Mouse (Mus musculus) midbrain, postnatal 0 days (tissue): ENCODE data around the gene Cpd. TPM values are rescaled to one million over a fixed set of nuclear protein-coding genes. Genes with fewer than 3 reads are reported as not detected.

Experiments
- ATAC-seq: fragments of 200-750 bp; cut with Nextera tagmentation; 2 replicates; pipeline ENCODE4 v1.8.0; 2017; ENCODE audit warnings: moderate number of reproducible peaks, mild to moderate bottlenecking, moderate TSS enrichment, moderate library complexity; ENCODE audit not compliant: low FRiP score
- DNase-seq: peaks from one replicate; pipeline ENCODE4 v3.0.0-alpha.2; 2015; ENCODE audit warnings: low spot score
- H3K27ac ChIP-seq: fragments of 300-500 bp; sonication (generic); 2 replicates; pipeline ENCODE4 v1.5.1; 2014; ENCODE audit warnings: low read depth, mild to moderate bottlenecking, low read length, mixed read lengths
- H3K27me3 ChIP-seq: fragments of 300-500 bp; sonication (generic); 2 replicates; pipeline ENCODE4 v1.6.1; 2014; ENCODE audit warnings: low read length, control low read depth, mixed read lengths; ENCODE audit not compliant: insufficient read depth
- H3K36me3 ChIP-seq: fragments of 300-500 bp; sonication (generic); 2 replicates; pipeline ENCODE4 v1.6.1; 2014; ENCODE audit warnings: low read length, control low read depth, mixed read lengths; ENCODE audit not compliant: insufficient read depth
- H3K4me1 ChIP-seq: fragments of 300-500 bp; sonication (generic); 2 replicates; pipeline ENCODE4 v1.6.1; 2014; ENCODE audit warnings: mild to moderate bottlenecking, control low read depth, antibody characterized with exemption, low read length, mixed read lengths; ENCODE audit not compliant: insufficient read depth
- H3K4me2 ChIP-seq: fragments of 300-500 bp; sonication (generic); 2 replicates; pipeline ENCODE4 v1.6.1; 2014; ENCODE audit warnings: low read depth, mild to moderate bottlenecking, low read length, mixed read lengths; ENCODE audit not compliant: poor library complexity, severe bottlenecking
- H3K4me3 ChIP-seq: fragments of 300-500 bp; sonication (generic); 2 replicates; pipeline ENCODE4 v1.5.1; 2014; ENCODE audit warnings: low read depth, mild to moderate bottlenecking, low read length, moderate library complexity
- H3K9ac ChIP-seq: fragments of 300-500 bp; sonication (generic); replicated peaks from 2 replicates; pipeline ENCODE4 v1.6.1; 2014; ENCODE audit warnings: mild to moderate bottlenecking, low read length, moderate library complexity, mixed read lengths; ENCODE audit not compliant: poor library complexity, severe bottlenecking
- H3K9me3 ChIP-seq: fragments of 300-500 bp; sonication (generic); 2 replicates; pipeline ENCODE4 v1.6.1; 2016; ENCODE audit warnings: low read length, control low read depth
- CTCF ChIP-seq: IDR thresholded peaks from 2 replicates; pipeline ENCODE4 v1.5.1; 2016; ENCODE audit warnings: antibody characterized with exemption, mild to moderate bottlenecking
- WGBS: fragments of 180-500 bp; shearing (Covaris S2); extraction: QIAGEN DNeasy Blood & Tissue Kit; methylation state at CpG from one replicate; pipeline ENCODE4 v1.1.7; 2014; 5-methylcytosine and 5-hydroxymethylcytosine counted together
- polyA plus RNA-seq: library from polyadenylated mRNA; unstranded; fragments of >200 nt; fragmentation: Nextera tagmentation; extraction: Ambion mirVana; gene quantifications from 2 replicates; pipeline ENCODE4 v1.2.1, GENCODE M21; 2015
- total RNA-seq: library from RNA; depleted of rRNA; stranded (reverse); fragments of >200 nt; gene quantifications from 2 replicates; pipeline ENCODE4 v1.2.3, GENCODE M21; 2014

Gene Cpd
- total and polyA plus RNA-seq, 2 experiments from 2014 or later = 5.3 to 35.8 TPM

GRCm38 (mm10) chr11:76824885-76825265 lies 21.9 kb downstream of the Cpd start:
- TF ChIP-seq CTCF = no peak
- H3K27ac ChIP-seq = no peak overlapping the region
- no peaks in the 10 kb centered on the region for H3K9me3 ChIP-seq
- H3K4me3 ChIP-seq = no peak overlapping the region
- no peak overlapping the region for H3K4me2 ChIP-seq
- no peaks in the 10 kb centered on the region for H3K4me1 ChIP-seq
- 91% methylated on average over 9 of the region's 9 CpGs for WGBS
- DNase-seq (no peak), ATAC-seq (no peak)
- no peak overlapping the region for H3K9ac ChIP-seq
- no peaks in the 10 kb centered on the region for H3K36me3 ChIP-seq
- no peaks in the 10 kb centered on the region for H3K27me3 ChIP-seq

- H3K9me3 ChIP-seq = no peaks in the 10 kb centered on the region
- DNase-seq (no peak), ATAC-seq (no peak)
- no peaks in the 10 kb centered on the region for H3K27me3 ChIP-seq
- no peak overlapping the region for H3K4me2 ChIP-seq
- no peak for TF ChIP-seq CTCF
- no peaks in the 10 kb centered on the region for H3K36me3 ChIP-seq
- H3K4me3 ChIP-seq = no peak overlapping the region
- no peak overlapping the region for H3K27ac ChIP-seq
- no peak overlapping the region for H3K9ac ChIP-seq
- no peaks in the 10 kb centered on the region for H3K4me1 ChIP-seq
- WGBS = 87% methylated on average over 7 of the region's 7 CpGs
These were observed 22.5 kb downstream of the Cpd start for GRCm38 (mm10) chr11:76824238-76824884.

- no peaks in the 10 kb centered on the region for H3K9me3 ChIP-seq
- no peak overlapping the region for H3K4me2 ChIP-seq
- no peak for TF ChIP-seq CTCF
- ATAC-seq (no peak), DNase-seq (no peak)
- no peaks in the 10 kb centered on the region for H3K4me1 ChIP-seq
- H3K27me3 ChIP-seq = no peaks in the 10 kb centered on the region
- H3K27ac ChIP-seq = no peak overlapping the region
- H3K36me3 ChIP-seq = no peaks in the 10 kb centered on the region
- no peak overlapping the region for H3K9ac ChIP-seq
- no peak overlapping the region for H3K4me3 ChIP-seq
- WGBS = 91% methylated on average over 3 of the region's 3 CpGs
These were observed 23.2 kb downstream of the Cpd start for GRCm38 (mm10) chr11:76823641-76824040.

- no peak for DNase-seq
- Histone ChIP-seq H3K27me3 (no peaks in the 10 kb centered on the region), H3K9me3 (no peaks in the 10 kb centered on the region), H3K36me3 (no peaks in the 10 kb centered on the region), H3K27ac (no peak overlapping the region), H3K4me3 (no peak overlapping the region), H3K9ac (no peak overlapping the region), H3K4me2 (no peak overlapping the region), H3K4me1 (no peaks in the 10 kb centered on the region)
- no peak for TF ChIP-seq CTCF
- WGBS = 80% methylated on average over 3 of the region's 3 CpGs
- no peak for ATAC-seq
These were observed 25.5 kb downstream of the Cpd start for GRCm38 (mm10) chr11:76821353-76821752.

GRCm38 (mm10) chr11:76817664-76818063 lies 29.2 kb downstream of the Cpd start:
- no peak overlapping the region for H3K4me2 ChIP-seq
- no peak overlapping the region for H3K9ac ChIP-seq
- no peak for DNase-seq
- no peak overlapping the region for H3K4me3 ChIP-seq
- H3K4me1 ChIP-seq = no peaks in the 10 kb centered on the region
- WGBS = 92% methylated on average over 3 of the region's 3 CpGs
- no peak for TF ChIP-seq CTCF
- H3K27me3 ChIP-seq = no peaks in the 10 kb centered on the region
- ATAC-seq = no peak
- peaks cover 8% of the 10 kb centered on the region; the same call in 1 of the 2 replicates for H3K36me3 ChIP-seq
- no peaks in the 10 kb centered on the region for H3K9me3 ChIP-seq
- no peak overlapping the region for H3K27ac ChIP-seq

GRCm38 (mm10) chr11:76810706-76811495 lies 35.9 kb downstream of the Cpd start:
- peaks cover 28% of the 10 kb centered on the region for H3K36me3 ChIP-seq

More at GRCm38 (mm10) chr11:76810706-76811495, 35.9 kb downstream of the Cpd start:
- 88% methylated on average over 9 of the region's 9 CpGs for WGBS
- Histone ChIP-seq H3K4me2 (no peak overlapping the region), H3K27me3 (no peaks in the 10 kb centered on the region), H3K9me3 (no peaks in the 10 kb centered on the region), H3K27ac (no peak overlapping the region), H3K9ac (no peak overlapping the region), H3K4me1 (no peaks in the 10 kb centered on the region), H3K4me3 (no peak overlapping the region)
- peak; percentile 52 for TF ChIP-seq CTCF
- no peak for ATAC-seq
- DNase-seq = peak; percentile 8
